Mouse (Mus musculus) Muller cell, postnatal 12 days (primary cell): ENCODE data around the gene Nlrp10.

Source experiments
- DNase-seq: peaks from one replicate; pipeline ENCODE4 v3.0.0-alpha.2; 2015; ENCODE audit errors: inconsistent ontology term

The Nlrp10 gene

GRCm38 (mm10) chr7:108929726-108930393 lies at the start of gene Nlrp10:
Gene Nlrp10 (minus strand): TSS chr7:108930178.
- DNase-seq, result no peak

- peak; percentile 30 for DNase-seq
Measured at GRCm38 (mm10) chr7:108972273-108972672, 42.3 kb upstream of the Nlrp10 start.

GRCm38 (mm10) chr7:108968201-108968600 lies 38.2 kb upstream of the Nlrp10 start:
- DNase-seq, result no peak

GRCm38 (mm10) chr7:108966742-108967362 lies 36.9 kb upstream of the Nlrp10 start:
- peak; percentile 47 for DNase-seq

- DNase-seq, result no peak
Measured at GRCm38 (mm10) chr7:108965968-108966367, 36.0 kb upstream of the Nlrp10 start.

GRCm38 (mm10) chr7:108957734-108958133 lies 27.8 kb upstream of the Nlrp10 start:
- no peak for DNase-seq

- peak; percentile 43 for DNase-seq
Measured at GRCm38 (mm10) chr7:108954185-108954584, 24.2 kb upstream of the Nlrp10 start.

GRCm38 (mm10) chr7:108952801-108953200 lies 22.8 kb upstream of the Nlrp10 start:
- no peak for DNase-seq

- DNase-seq, result peak; percentile 30
Measured at GRCm38 (mm10) chr7:108950762-108951331, 20.9 kb upstream of the Nlrp10 start.

GRCm38 (mm10) chr7:108950312-108950761 lies 20.4 kb upstream of the Nlrp10 start, which contains the start of gene Tub:
Gene Tub (plus strand): TSS chr7:108950338.
- peak; percentile 55 for DNase-seq

- no peak for DNase-seq
Measured at GRCm38 (mm10) chr7:108949301-108949700, 19.3 kb upstream of the Nlrp10 start.

GRCm38 (mm10) chr7:108948611-108949010 lies 18.6 kb upstream of the Nlrp10 start:
- DNase-seq, result no peak

- peak; percentile 28 for DNase-seq
Measured at GRCm38 (mm10) chr7:108944002-108944401, 14.0 kb upstream of the Nlrp10 start.

- DNase-seq, result no peak
Measured at GRCm38 (mm10) chr7:108941466-108941865, 11.5 kb upstream of the Nlrp10 start.

- DNase-seq, result no peak
Measured at GRCm38 (mm10) chr7:108936591-108936990, 6.6 kb upstream of the Nlrp10 start.

- no peak for DNase-seq
Measured at GRCm38 (mm10) chr7:108935411-108935810, 5.4 kb upstream of the Nlrp10 start.

- DNase-seq, result no peak
Measured at GRCm38 (mm10) chr7:108934836-108935235, 4.9 kb upstream of the Nlrp10 start.

- peak; percentile 93 for DNase-seq
Measured at GRCm38 (mm10) chr7:108933794-108934731, 4.1 kb upstream of the Nlrp10 start, which contains the start of gene Eif3f. Gene Eif3f (plus strand): TSS chr7:108934417.

- DNase-seq, result no peak
Measured at GRCm38 (mm10) chr7:108928280-108929188, 1.4 kb downstream of the Nlrp10 start.

- no peak for DNase-seq
Measured at GRCm38 (mm10) chr7:108927043-108927442, 2.9 kb downstream of the Nlrp10 start.

- no peak for DNase-seq
Measured at GRCm38 (mm10) chr7:108903969-108904368, 26.0 kb downstream of the Nlrp10 start.
